Mouse (Mus musculus): ENCODE measurements around the gene Mkln1.

Gene Mkln1

DNA sequence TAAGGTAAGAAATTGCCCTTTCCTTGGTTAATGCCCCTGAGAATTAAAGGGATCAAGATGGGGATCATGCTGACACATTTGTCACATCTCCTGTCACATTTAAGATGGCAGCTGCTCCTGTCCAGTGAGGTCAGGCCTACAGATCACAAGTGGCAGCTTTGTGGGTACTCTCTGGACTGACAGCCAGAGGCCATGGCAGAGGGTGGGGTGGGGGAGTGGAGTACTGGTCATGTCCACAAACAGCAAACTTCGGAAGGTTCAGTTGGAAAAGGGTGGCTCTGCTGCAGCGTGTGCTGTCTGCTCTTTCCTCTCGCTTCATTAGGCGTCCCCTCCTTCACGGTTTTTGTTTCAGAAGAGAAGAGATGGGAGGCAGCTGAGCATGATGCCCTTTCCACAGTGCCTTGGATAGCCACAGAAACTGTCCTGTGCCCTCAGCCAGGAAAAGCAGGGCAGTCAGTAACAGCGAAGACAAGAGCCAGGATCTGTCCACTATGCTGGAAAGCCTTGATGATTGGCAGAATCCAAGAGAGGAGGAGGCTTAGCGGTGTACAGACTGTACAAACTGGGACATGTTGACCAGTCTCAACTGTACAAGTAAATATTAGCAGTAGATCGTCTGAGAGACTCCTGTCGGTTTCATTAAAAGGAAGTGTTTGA, 119.3 kb downstream of the Mkln1 start:
- in situ Hi-C loops (cut with MboI, MseI) = no loop called here

DNA sequence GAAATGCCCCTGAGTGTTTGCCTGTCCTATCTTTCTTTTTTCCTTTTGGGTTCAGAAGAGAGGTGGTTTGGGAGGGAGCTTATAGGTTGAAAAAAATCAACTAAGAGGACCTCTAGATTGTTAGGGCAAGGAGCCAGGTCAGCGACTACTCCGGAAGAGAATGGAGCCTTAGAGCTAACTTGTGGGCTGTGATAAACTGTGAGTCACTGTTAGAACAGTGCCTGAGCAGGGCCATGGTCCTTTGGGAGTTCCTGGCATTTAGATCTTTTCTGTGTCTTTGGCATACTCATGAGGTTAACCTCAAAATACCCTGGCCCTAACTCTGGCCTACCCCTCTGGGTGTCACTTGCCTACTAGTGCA, 119.8 kb downstream of the Mkln1 start:
- in situ Hi-C loops (cut with MboI, MseI) = no loop called here

DNA sequence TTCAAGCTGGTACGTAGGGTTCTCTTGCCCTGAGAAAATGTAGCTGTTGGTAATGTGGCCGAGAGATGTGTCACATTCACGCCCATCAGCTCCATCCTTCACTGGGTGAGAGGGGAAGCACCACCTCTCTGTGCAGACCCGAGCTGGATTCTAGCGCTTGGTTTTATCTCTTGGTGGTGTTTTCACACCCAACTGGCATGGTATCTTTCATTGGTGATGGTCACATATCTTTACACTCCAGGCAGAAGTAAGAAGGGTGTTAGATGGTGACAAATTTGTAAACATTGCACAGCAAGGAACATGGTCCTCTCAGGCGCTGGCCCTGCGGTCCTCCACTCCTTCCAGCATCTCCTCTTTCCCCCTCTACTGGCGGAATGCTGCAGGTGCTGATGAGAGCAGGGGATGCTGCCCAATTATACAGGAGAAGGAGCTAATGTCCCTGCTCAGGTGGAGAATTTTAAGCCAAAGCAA, 120.5 kb downstream of the Mkln1 start:
- in situ Hi-C loops (cut with MboI, MseI) = no loop called here

DNA sequence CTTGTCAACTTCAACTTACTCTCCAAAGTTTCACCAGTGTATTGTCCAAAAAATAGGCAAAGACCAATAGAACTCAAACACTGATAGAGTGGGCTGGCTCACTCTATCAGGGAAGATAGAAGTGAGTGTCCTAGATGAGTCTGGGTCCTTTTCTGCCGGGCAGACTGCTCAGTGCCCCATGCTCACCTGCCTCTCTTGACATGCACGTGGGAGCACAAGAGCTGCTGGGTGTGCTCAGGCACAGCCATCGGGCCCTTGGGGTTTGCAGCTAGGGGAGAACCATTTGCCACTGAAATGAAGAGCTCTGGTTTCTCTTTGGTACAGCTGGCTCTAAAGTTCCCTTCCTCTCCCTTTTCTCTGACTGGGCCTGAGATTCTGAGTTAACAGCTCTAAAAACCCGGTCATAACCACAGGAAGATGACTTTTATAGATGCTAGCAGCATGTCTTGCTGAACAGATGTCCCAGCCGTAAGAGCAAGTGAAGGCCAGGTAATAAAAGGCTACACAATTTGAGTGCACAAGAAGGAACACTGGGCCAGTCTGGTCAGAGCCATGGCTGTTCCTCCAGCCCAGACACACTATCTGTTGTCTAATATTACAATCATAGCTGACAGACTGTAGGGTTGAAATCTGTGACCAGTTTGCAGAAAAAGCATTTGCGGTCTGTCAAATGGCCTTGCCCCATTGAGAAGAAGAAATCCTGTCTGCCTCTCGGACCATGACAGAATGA, 122.1 kb downstream of the Mkln1 start:
- in situ Hi-C loops (cut with MboI, MseI) = loop anchor here in 1 of 2 experiments (5.0 kb wide), 1 partner anchor 112 kb away; no protein-coding TSS in a partner anchor

DNA sequence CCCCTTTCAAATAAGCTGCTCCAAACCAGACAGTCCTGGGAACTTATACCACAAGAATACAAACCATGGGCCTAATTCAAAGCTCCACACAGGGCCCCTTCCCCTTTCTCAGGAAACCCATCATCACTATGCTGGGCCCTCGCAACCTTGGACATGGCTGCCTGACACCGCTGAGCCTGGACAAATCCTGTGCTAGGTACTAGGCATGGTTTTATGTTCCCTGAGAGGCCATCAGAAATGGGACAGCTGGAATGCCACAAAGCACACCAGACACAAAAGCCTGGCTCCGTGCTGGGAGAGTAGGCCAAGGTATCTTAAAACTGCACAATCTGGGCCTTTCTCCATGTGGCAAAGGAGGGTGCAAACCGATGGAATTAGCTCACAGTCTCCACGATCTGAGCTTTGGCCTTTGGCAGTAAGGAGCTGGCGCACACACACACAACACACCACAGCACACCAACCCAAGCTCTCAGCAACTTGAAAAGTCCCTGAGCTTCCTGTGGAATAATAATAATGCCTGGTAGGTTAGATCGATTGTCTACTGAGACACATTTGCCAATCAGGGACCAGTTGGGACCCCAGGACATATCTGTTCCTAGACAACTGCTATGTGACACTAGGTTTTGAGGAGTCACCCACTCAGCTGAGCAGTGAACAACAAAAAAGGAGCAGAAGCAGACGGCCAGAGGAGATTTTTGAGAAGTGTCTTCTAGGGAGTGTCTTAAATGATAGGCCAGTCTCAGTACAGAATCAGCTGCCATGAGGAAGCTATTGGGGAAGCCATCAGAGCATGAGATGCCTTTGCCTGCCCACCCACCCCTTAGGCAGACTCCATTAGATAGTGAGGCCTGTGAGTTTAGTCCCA, 123.2 kb downstream of the Mkln1 start:
- in situ Hi-C loops (cut with MboI, MseI) = loop anchor here in 1 of 2 experiments (5.0 kb wide), 1 partner anchor 111 kb away; no protein-coding TSS in a partner anchor

DNA sequence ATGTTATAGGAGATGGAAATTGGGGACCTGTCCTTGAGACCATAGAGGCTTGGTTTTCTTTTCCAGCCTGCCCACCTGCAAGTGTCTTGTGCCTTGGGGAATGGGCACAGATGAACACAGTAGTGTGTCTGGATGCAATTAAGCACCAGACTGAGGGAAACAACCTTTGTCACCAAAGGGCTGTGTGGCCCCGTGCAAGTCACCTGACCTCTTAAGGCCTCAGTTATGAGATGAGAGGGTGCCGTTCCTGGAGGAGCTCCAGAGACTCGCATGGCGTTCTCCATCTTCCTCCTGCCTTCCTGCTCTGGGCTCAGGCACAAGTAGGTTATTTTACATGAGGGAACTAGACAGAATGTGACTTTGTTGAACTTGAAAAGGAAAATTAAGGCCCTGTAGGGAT, 123.9 kb downstream of the Mkln1 start:
- in situ Hi-C loops (cut with MboI, MseI) = loop anchor here in 1 of 2 experiments (5.0 kb wide), 1 partner anchor 110 kb away; no protein-coding TSS in a partner anchor

DNA sequence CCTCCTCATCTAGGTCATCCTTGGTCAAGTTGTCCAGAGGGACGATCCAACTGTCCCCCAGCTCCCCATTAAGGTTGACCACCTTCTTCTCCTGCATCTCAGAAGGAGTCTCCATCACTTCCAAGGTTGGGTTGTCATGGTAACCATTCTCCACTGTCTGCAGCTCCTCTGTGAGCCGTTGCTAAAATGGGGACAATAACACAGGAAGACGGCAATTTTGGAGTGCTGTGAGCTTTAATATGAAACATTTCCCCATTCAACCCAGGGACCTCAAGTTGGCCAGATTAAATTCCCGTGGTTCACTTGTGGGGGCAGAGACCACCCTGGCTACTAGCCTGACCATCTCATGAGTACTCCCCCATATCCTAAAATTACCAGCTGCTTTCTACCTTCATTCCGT, 124.5 kb downstream of the Mkln1 start:
- in situ Hi-C loops (cut with MboI, MseI) = loop anchor here in 1 of 2 experiments (5.0 kb wide), 1 partner anchor 109 kb away; no protein-coding TSS in a partner anchor

DNA sequence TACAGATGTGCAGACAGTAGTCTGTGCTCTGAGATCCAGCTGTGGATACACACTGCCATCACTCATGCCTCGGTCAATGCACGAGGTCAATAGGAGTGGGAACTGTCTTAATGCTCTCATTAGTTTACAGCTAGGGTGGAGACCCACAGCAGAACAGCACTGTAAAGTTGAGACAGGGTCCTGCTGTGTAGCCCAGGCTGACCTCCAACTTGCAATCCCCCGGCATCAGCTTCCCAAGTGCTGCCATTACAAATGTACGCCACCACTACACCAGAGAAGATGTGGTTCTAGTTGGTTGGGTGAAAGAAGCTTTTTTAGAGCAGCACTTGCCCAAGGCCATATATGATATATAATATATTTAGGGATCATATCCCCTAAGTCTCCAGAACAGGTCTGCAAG, 125.1 kb downstream of the Mkln1 start:
- in situ Hi-C loops (cut with MboI, MseI) = loop anchor here in 1 of 2 experiments (5.0 kb wide), 1 partner anchor 109 kb away; no protein-coding TSS in a partner anchor

DNA sequence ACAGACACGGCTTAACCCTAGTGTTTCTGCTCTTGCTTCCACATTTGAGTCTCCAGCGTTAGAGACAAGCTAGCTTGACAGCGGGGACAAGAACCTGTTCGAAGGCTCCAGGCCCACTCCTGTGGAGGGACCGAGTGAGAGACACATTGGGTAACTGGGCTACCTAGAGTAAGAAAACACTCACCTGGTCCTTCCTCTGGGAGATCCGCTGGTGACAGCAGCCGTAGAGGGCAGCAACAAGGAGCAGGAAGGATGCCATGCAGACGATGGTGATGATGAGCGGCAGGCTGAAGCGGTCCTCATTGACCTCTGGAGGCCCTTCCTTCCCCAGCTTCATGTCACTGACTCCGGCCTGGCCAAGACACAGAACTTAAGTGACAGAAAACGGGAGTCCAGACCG, 125.6 kb downstream of the Mkln1 start:
- in situ Hi-C loops (cut with MboI, MseI) = loop anchor here in 1 of 2 experiments (5.0 kb wide), 1 partner anchor 108 kb away; no protein-coding TSS in a partner anchor

DNA sequence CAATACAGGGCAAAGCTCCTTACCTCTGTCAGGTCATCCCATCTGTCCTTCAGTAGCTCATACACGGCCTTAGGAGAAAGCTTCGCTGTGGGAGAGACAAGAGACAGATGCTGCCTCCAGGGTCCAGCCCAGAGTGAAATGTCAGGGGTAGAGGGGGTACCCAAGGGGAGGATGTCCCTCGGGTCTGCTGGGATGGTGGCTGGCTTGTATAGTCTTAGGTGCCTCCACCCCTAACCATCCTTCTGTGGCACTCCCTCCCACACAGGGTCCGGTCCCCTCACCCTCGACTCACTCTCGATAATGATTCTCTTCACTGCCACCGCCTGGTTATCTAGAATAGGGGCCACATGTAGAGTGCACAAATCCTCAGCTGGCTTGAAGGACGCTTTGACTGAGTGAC, 126.1 kb downstream of the Mkln1 start:
- in situ Hi-C loops (cut with MboI, MseI) = loop anchor here in 1 of 2 experiments (5.0 kb wide), 1 partner anchor 108 kb away; no protein-coding TSS in a partner anchor

DNA sequence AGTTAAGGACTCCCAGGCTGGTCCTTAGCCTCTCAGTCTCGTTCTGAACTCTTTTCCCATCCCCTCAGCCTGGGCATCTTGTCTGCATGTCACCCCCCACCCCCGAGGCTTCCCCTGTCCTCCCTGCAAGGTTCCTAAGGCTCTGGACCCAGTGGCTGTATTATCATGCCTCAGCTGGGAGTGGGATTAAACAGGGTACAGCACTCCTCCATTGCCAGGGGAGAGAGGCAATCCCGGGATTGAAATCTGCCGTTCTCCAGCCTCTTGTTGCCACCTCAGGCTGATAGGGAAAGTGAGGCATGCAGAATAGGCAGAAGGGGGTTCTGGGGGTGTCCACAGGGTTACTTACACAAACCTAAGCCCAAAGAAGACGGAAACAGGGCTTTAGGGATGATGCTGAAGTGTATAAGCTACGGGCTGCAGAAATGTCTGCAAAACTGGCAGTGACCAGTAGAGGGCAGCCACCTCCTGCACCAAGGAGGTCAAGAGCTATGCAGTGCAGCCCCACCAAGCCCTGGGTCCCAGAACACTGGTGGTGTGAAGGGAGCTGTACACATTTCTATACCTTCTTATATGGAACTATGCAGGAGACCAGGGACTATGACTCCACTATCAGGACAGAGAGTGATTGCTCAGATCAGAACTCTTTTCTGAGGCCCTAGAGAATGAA, 126.8 kb downstream of the Mkln1 start:
- in situ Hi-C loops (cut with MboI, MseI) = no loop called here

DNA sequence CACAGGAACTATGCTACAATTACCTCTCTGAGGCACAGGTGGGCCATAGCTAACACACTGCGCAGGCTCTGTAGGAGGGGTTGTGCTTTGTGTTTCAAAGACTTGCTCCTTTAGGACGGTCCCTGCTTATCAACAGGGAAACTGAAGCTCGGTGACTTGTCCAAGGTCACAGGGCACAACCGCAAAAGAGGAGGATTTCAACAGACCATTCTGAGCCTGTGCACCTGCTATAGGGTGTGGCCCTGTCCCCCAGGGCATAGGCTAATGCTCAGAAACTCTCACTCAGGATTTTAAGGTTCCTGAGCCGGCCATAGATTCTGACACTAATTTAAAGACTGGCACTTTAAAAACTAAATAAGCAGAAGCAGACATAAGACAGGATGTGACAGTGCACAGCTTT, 128.4 kb downstream of the Mkln1 start:
- in situ Hi-C loops (cut with MboI, MseI) = no loop called here

DNA sequence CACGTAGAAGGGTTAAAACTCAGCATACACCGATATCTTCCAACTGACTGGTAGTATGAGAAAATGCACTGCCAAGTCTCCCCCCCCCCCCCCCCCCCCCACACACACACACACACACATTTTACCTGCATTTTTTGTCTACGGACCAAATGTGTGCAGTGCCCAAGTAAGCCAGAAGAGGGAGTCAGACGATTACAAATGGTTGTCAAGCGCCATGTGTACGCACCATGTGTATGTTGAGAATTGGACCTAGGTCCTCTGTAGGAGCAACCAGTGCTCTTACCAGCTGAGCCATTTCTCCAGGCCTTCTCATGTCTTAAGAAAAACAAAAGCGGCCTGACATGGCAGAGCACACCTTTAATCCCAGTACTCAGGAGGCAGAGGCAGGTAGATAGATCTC, 129.4 kb downstream of the Mkln1 start:
- in situ Hi-C loops (cut with MboI, MseI) = no loop called here

DNA sequence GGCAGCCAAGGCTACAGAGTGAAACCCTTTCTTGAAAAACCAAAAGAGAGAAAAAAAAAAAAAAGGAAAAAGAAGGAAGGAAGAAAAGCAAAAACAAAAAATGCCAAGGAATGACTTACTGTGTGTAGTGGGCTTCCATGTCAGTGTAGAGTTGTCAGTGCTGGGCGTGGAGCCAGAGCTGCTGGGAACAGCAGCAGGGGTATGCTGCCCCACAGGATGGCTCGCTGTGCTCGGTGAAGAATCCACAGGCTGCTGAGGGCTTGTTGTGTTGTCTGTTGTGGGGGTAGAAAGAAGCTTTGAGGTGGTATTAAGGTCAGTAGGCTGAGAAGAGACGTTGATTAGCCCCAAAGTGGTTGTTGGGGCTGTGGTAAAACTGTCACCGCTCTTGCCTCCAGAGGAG, 129.8 kb downstream of the Mkln1 start:
- in situ Hi-C loops (cut with MboI, MseI) = no loop called here

DNA sequence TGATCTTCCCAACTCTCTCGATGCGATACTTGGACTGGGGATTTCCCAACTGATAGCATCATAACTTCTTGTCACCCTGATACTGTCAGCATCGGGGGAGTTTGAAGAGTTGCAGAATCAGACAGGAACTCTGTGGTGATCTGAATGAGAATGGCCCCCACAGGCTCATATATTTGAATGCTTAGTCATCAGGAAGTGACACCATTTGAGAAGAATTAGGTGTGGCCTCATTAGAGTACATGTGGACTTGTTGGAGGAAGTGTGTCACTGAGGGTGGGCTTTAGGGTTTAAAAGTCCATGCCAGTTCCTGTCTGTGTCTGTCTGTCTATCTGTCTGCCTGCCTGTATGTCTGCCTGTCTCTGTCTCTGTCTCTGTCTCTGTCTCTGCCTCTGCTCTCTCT, 133.3 kb downstream of the Mkln1 start:
- in situ Hi-C loops (cut with MboI, MseI) = no loop called here

DNA sequence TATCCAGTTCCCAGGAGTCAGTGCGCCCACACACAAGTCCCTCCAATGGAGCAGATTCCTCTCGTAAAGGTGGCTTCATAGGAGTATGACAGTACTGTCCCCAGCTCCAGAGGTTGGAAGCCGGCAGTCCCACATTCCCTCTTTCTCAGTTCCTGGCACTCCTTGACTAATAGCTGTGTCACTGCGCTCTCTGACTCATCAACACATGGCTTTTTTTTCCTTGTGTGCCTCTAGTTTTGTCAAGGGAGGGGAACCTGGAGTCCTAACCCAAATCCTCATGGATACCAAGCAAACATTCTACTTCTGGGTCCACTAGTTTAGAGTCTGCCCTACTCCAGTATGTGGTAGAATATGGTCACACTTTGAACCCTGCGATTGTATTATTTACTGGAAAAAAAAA, 136.2 kb downstream of the Mkln1 start:
- in situ Hi-C loops (cut with MboI, MseI) = no loop called here

DNA sequence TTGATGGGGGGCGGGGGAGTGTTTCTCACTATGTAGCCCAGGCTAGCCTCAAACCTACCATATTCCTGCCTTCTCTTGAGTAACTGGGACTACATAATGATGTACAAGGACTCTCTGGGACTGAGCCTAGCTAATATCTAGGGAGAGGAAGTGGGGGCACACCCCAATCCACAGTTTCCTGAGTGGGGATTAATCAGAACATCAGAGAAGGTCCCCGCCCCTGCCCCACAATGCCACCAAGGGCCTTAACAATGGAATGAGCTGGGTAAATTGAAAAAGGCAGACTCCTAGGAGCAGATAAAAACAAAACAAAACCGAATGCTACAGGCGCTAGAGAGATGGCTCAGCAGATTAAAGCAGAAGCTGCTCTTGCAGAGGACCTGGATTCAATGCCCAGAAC, 138.7 kb downstream of the Mkln1 start:
- in situ Hi-C loops (cut with MboI, MseI) = no loop called here

DNA sequence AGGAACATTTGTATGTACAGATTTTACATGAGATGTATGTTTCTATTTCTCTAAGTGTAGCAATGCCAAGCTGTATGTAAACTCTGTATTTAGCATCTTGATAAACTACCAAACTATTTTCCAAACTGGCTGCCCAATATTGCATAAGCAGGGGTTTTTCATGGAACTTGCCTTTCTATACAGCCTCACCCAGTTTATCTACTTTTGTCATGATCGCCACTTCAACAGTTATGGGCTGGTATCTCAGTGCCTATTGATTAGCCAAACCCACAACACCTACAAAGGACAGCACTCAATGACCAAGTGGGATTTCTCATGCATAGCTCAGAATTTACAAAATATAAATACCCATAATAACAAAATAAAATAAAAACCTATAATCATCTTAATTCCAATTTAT, 139.6 kb downstream of the Mkln1 start:
- in situ Hi-C loops (cut with MboI, MseI) = no loop called here

DNA sequence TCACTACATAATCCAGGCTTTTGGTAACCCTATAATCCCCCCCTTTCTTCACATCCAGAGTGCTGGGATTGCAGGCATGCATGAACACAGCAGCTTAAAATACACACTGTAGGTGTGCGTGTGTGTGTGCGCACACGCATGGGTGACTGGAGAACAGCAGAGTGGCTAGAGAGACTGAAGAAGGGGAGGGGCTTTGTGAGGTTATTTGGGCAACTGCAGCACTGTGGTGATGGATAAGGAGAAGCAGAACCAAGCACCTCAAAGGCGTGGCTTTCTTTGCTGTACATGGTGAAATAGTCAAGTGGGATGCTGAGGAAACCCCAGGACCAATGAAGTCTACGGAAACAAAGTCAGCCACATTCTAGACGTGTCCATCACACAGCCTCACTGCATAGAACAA, 141.5 kb downstream of the Mkln1 start:
- in situ Hi-C loops (cut with MboI, MseI) = loop anchor here in 1 of 2 experiments (5.0 kb wide), 1 partner anchor 77 kb away; no protein-coding TSS in a partner anchor

DNA sequence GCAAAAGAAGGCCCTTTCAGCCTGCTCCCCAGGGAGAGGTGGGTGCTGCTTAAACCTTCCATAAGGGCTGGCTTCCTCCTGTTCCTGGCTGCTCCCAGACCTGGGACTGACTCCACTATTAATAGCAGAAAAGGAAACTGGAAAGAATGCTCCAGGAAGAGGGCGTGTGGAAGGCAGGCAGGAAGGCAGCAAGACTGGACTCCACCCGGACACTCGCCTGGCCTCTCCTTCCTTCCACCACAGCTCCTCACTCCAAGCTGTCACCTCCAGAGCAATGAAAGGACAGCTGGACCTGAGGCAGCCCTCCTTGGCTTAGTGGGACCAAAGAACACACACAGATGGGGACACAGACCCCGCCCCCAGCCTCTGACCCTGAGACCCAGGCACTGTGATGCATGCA, 145.8 kb downstream of the Mkln1 start:
- in situ Hi-C loops (cut with MboI, MseI) = loop anchor here in 1 of 2 experiments (5.0 kb wide), 1 partner anchor 73 kb away; no protein-coding TSS in a partner anchor
